Mouse (Mus musculus) heart, postnatal 0 days (tissue): ENCODE measurements around the gene Tshz2.

ENCODE experiments used
- CTCF ChIP-seq: IDR thresholded peaks from 2 replicates; pipeline ENCODE4 v1.5.1; 2016; ENCODE audit warnings: antibody characterized with exemption, control low read depth, low read depth
- EP300 ChIP-seq: IDR thresholded peaks from 2 replicates; pipeline ENCODE4 v1.6.1; 2016; ENCODE audit warnings: antibody characterized with exemption, low read depth

- TF ChIP-seq CTCF = no peak
- TF ChIP-seq EP300 = no peak
Measured at GRCm38 (mm10) chr2:169962231-169962600, 329.4 kb downstream of the Tshz2 start.
